Mouse (Mus musculus) spleen, postnatal 10 days (tissue): ENCODE measurements around the gene Sh3tc1.

Experiments used
- DNase-seq, 2 experiments: peaks; one replicate each; pipeline ENCODE4 v3.0.0; 2021 to 2022; ENCODE audit warnings: low spot score in 2 of 2

The Sh3tc1 gene

GRCm38 (mm10) chr5:35739536-35740278 lies at the start of gene Sh3tc1:
Gene Sh3tc1 (minus strand): TSS chr5:35739987.
- DNase-seq = no peak

DNA sequence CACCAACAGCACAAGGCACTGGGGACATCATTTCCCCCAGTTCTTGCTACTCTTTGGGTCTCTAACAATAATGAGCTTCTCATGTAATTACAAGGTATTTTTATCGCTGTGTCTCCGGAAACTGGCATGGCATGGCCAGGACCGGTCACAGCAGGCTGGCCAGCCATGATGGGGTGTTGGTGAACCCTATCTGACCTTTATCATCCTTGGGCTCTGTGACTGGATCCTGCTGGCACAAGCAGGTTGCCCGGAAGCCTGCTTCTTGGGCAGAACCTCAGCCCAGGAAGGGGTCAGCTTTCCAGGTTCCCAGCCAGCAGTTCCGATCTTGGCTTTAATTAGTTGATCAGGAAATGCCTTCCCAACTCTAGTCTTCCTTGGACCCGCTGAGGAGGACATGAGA lies 48.9 kb upstream of the Sh3tc1 start:
- DNase-seq = no peak

DNA sequence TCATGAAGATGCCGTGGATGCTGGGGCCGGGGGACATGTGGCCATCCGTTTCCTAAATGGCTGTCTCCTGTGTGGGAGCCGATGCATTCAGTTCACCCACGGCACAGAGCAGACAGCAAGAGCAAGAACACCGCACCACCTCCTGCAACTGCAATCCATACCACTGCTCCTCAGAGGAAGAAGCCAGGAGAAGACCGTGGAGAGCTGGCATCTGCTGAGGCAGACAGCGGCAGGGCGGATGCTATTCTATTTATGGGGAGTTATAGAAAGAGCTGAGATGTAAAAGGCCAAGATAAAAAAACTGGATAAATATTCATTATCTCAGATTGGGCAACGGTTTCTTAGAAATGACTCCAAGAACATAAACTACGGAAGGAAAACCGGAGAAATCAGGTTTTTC lies 48.1 kb upstream of the Sh3tc1 start:
- no peak for DNase-seq

DNA sequence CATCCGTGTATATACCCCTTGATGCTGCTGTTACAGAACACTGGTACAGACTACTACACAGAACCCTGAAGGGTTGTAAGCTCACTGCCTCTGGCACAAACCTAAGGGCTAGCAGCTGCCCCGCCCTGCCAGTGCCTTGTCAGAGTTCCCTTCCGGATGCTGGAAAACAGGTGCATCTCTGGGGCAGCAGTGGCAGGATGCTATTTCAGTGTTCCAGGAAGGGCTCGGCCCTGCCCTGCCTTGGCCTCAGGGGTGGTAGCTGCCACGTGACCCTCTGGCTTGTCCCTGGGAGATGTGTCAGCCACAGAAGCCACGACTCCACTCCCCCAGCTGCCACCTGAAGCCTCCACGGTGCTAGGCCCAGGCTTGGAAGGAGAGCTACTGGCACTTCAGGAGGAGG lies 46.1 kb upstream of the Sh3tc1 start:
- DNase-seq = no peak

DNA sequence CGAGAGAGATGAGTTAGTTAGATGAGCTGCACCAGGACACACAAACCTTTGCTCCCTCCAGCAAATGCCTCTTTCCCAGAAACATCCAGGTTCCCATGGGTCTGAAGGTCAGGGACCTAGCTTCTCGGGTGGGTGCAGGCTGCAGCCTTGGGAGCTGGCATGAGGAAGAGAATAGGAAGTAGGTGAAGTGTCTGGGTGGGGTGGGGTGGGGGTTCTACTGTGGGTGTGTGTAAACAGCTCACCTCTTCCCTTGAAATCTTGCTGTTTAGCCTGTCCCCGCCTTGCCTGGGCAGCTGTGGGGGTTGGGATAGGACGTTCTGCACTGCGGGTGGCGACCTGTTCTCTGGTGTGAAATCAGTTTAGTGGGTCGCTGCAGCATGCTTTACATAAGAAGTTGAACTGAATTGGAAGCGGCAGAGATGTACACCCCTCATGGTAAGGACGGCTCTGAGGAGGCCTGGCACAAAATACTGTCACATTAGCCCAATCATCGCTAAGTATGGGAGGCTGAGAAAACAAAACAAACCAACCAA lies 42.9 kb upstream of the Sh3tc1 start:
- no peak for DNase-seq

DNA sequence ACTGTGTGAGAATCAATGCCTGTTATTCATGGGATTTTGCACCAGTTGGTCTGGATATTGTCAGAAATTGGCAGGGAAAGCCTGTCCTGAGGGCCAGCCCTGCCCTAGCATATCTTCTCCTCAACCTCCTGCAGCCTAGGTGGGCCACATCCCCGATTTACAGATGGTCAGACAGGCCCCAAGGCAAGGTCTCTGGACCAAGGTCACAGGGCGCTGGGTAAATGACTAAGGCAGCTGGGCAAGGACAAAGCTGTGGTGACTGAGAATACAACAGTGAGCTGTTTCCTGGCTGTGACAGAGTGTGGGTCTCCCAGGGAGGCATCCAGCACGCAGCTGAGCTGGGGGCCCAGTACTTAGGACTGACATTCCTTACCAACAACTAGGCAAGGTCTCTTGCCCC lies 41.3 kb upstream of the Sh3tc1 start:
- no peak for DNase-seq

DNA sequence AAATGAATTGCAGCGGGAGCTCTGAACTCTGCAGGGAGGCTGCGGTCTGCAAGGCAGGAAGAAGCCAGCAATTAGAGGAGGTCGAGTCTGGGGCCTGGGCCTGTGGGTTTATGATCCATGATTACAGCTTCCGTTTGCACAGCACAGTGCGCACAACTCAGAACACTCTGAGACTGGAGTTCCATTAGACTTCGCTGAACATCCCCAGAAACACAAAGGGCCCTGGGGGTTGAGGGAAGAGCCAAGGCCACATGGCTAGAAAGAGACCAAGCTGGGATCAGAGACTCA lies 34.3 kb upstream of the Sh3tc1 start:
- DNase-seq = no peak

GRCm38 (mm10) chr5:35773274-35774136 lies 33.7 kb upstream of the Sh3tc1 start:
- no peak for DNase-seq

GRCm38 (mm10) chr5:35770891-35771663 lies 31.3 kb upstream of the Sh3tc1 start:
- DNase-seq = no peak

DNA sequence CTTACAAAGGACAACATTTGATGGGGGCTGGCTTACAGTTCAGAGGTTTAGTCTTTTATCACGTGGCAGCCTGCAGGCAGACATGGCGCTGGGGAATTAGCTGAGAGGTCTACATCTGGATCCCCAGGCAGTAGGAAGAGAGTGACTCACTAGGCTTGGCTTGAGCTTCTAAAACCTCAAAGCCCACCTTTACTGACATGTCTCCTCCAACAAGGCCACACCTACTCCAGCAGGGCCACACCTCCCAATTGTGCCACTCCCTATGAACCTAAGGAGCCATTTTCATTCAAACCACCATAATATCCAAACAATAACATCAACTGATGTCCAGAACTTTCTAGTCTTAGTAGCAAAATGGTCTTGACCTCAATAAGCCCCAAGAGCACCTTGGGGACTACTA lies 30.5 kb upstream of the Sh3tc1 start:
- DNase-seq = no peak

DNA sequence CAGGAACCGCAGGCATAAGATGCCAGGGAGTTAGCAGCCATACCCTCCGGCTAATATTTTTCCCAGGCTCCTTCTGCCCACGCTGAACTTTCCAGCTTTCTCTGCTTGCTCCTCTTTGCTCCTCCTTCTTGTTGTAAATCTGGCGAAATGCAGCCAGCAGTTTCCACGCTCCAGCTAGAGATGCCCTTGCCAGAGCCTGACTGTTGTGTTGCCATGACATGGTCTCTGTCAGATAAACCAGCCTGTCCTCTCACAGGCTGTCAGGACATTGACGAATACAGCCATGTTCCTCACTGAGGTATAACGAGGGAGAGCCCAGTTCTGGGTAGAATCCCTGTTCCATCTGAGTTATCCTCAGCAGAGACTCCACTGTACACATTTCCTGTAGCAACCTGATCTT lies 29.2 kb upstream of the Sh3tc1 start:
- no peak for DNase-seq

GRCm38 (mm10) chr5:35768525-35768924 lies 28.7 kb upstream of the Sh3tc1 start:
- no peak for DNase-seq

DNA sequence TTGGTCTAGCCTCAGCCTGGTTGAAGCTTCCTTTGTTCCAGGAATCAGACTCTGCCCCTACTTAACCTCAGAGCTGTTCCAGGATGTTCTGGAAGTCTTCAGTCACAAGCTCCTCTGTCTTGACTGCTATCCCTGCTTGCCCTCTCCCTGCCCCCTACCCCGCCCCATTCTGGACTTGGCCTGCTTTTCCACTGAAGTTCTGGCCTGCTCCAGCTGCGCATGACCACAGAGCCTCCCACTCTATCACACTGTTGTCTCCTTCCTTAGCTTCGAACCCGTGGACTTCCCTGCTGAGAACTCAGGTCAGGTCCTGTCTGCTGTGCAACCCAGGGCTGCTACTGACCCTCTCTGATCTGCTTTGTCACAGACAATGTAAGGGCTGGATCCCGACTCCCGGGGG lies 26.1 kb upstream of the Sh3tc1 start:
- no peak for DNase-seq

GRCm38 (mm10) chr5:35762850-35763249 lies 23.1 kb upstream of the Sh3tc1 start:
- no peak for DNase-seq

DNA sequence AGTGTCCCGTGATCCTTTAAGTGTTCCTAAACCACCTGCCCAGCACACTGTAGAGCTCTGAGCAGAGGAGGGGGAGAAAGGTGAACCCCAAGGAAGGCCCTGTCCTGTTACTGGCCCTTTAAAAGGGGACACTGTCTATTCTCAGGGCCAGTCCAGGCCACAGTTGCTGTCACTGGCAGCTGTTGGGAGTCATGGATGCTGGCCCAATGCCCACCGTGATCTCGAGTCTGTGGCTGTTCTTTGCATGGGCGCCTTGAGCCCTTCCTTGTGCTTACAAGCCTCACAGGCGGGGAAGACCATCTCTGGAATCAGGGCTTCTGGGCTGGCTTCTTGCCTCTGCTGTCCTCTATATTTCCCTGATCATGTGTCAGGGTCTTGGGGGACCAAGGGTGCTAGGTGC lies 22.6 kb upstream of the Sh3tc1 start:
- DNase-seq = no peak

- no peak for DNase-seq
Measured at GRCm38 (mm10) chr5:35761323-35761722, 21.5 kb upstream of the Sh3tc1 start.

DNA sequence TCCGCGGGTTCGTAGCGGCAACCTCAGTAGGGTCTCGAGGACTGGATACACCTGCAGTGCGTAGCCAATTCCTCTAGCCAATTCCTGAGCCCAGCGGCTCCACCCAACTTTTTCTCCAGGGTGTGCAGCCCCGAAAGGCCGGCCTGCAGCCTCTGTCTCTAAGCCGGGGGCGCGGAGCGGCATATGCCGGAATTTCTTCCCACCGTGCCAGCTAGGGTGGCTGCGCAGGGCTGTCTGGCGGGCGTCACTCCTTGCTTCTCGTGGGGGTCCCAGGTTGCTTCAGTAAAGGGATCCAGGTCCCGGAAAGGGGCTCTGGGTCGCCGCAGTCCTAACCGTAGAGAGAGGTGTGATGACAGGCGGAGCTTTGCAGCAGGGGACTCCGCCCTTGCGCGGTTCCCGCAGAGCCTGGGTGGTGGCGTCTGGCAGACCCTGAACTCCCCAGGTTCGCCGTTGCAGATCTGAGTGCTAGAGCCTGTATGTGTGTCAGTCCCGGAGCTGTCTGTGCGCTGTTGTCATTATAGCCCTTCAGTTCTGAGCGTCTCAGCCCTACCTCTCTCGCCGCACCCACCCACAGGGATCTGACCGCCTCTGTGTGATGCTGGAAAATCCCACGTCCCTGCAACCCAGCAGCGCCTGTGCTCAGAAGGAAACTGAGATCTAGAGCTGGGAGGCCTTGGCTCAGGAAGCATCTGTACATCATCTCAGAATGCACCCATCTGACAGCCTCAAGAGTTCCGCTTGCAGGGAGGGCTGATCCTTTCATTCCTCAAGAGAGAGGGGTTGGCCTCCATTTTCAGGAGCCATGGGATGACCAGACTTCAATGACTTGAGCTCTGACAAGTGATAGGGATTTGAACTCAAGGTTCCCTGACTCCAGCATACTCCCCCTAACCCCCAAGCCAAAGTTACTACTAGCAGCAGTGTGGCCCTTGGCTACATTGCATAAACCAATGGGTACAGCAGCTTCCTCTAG lies 18.6 kb upstream of the Sh3tc1 start:
- peak in 1 of 2 experiments; percentile 23 for DNase-seq

DNA sequence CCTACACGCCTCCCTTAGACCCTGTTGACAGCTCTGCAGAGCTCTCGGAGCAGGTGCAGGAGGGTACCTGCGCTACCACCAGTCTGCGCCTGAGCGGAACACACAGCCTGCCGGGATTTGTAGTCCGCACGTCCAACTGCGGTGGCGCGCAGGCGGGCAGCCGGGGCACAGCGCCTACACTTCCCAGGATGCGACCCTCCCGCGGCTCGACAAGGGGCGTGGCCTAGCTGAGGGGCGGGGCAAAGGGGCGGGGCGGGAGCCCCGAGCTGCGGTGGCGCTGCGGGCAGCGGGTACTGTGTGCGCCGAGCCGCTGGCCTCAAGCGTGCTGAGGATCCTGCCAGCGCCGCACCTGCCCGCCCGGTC lies 17.8 kb upstream of the Sh3tc1 start, which contains the start of gene Ablim2:
Gene Ablim2 (plus strand): TSS at position 242 of the 363 bp plus-strand sequence.
- DNase-seq = peak; percentile 47 to 84

DNA sequence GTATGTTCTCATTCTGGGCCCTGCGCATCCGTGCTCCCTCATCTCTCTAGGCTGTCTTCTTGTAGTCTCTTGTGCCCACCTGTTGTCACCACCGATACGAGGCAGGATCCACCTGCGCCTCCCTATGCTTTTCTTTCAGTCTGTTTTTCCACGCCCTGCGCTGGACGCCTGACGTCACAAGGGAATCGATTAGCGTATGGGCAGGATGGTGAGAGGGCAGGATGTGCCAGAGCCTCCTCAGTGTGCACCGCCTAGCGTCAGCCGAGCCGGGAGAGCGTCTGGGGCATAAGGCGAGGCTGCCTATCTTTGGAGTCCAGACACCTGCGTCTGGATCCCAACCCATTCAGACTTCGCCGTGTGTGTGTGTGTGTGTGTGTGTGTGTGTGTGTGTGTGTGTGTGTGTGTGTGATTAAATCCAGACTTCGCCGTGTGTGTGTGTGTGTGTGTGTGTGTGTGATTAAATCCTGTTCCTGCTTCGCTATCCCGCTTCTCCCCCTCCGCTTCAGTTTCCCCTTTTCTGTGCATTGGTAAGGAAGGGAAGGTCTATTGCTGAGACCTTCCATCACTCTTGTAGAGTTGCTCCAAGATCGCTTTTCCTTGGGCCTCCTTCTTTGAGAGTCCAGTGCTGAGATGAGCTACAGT lies 17.3 kb upstream of the Sh3tc1 start:
- DNase-seq = peak in 1 of 2 experiments; percentile 28

GRCm38 (mm10) chr5:35756020-35756419 lies 16.2 kb upstream of the Sh3tc1 start:
- DNase-seq = no peak
